Mouse (Mus musculus) cortical plate, adult 2 months (tissue): Measurements from ENCODE around the gene Sbno2.

Experiments
- CTCF ChIP-seq: fragments of 200-500 bp; IDR thresholded peaks from 2 replicates; pipeline ENCODE4 v1.5.1; 2011; ENCODE audit warnings: mild to moderate bottlenecking, control low read depth, low read length; ENCODE audit not compliant: insufficient read depth; ENCODE audit errors: extremely low read depth
- POLR2A ChIP-seq: fragments of 200-500 bp; IDR thresholded peaks from 2 replicates; pipeline ENCODE4 v1.6.1; 2011; ENCODE audit warnings: mild to moderate bottlenecking, low read length, control low read depth; ENCODE audit not compliant: insufficient read depth; ENCODE audit errors: extremely low read depth

DNA sequence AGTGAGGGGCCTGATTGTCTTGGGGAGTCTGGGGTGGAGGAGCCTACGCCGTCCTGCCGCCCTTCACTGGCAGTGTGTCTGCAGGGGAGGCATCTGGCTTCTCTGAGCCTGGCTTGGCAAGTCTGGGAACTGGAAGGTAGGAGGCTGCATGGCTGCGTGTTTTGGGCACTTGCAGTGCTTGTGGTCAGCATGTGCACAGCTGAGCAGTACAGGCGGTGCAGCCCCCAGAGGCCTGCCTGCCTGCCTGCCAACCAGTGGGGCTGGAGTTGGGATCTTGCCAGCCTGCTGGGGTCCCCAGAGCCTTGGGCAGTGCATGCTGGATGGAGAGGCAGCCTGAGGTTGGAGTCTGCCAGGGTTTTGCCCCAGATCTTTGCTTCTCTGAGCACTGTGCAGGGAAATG is 42.3 kb downstream of the Sbno2 start:
- no peak for TF ChIP-seq POLR2A
- TF ChIP-seq CTCF: no peak
